Mouse (Mus musculus): ENCODE measurements at regions not wholly inside any gene's neighbourhood (a gene's known extent, or its start where the extent isn't known, plus 50 kb on each side); places are given as distances from the start of the nearest gene placed in this dataset.

DNA sequence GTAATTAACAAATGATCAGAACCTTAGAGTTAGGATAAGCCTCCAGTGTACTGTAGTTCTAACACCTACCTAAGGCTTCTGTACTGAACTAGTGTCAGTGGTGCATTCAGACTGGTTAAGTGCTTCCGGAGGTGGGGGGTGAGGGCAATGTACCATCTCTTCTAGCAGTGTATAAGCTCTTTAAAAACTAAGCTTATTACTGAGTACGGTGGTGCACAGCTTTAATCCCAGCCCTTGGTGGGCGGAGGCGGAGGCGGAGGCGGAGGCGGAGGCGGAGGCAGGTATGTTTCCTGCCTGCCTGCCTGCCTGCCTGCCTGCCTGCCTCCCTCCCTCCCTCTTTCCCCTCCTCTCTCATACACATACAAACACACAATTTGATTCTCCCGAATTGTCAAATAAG lies 58.7 kb upstream of the Tmem178 start:
- TF ChIP-seq CTCF (IDR thresholded peaks at IDR 0.05) (no peak), POLR2A (IDR thresholded peaks at IDR 0.05; ENCODE audit: insufficient read depth, low read depth, low read length) (no peak), EP300 (IDR thresholded peaks at IDR 0.05; ENCODE audit: insufficient read depth, low read depth, low read length) (no peak)

All from heart, adult 2 months (tissue).